Mouse (Mus musculus): ENCODE measurements at regions not wholly inside any gene's neighbourhood (a gene's known extent, or its start where the extent isn't known, plus 50 kb on each side); places are given as distances from the start of the nearest gene placed in this dataset.

- no peak for DNase-seq
These were observed 171.9 kb upstream of the Cd180 start for GRCm38 (mm10) chr13:102521427-102521826.

GRCm38 (mm10) chr13:102522080-102522479 lies 171.3 kb upstream of the Cd180 start:
- no peak for DNase-seq

- DNase-seq: no peak
These were observed 166.7 kb upstream of the Cd180 start for GRCm38 (mm10) chr13:102526621-102527140.

- peak; percentile 21 for DNase-seq
These were observed 159.6 kb upstream of the Cd180 start for GRCm38 (mm10) chr13:102533784-102534183.

- DNase-seq: no peak
These were observed 155.7 kb upstream of the Cd180 start for GRCm38 (mm10) chr13:102537424-102538242.

GRCm38 (mm10) chr13:102540436-102540835 lies 152.9 kb upstream of the Cd180 start:
- no peak for DNase-seq

- DNase-seq: no peak
These were observed 148.8 kb upstream of the Cd180 start for GRCm38 (mm10) chr13:102544359-102545165.

GRCm38 (mm10) chr13:102545845-102546615 lies 147.3 kb upstream of the Cd180 start:
- no peak for DNase-seq

GRCm38 (mm10) chr13:102548252-102548651 lies 145.1 kb upstream of the Cd180 start:
- no peak for DNase-seq

GRCm38 (mm10) chr13:102566846-102567572 lies 126.3 kb upstream of the Cd180 start:
- no peak for DNase-seq

- no peak for DNase-seq
These were observed 123.8 kb upstream of the Cd180 start for GRCm38 (mm10) chr13:102569580-102569979.

- DNase-seq: no peak
These were observed 123.1 kb upstream of the Cd180 start for GRCm38 (mm10) chr13:102570286-102570685.

- DNase-seq: peak; percentile 31
These were observed 120.0 kb upstream of the Cd180 start for GRCm38 (mm10) chr13:102573286-102573921.

- no peak for DNase-seq
These were observed 116.3 kb upstream of the Cd180 start for GRCm38 (mm10) chr13:102576871-102577662.

- peak; percentile 12 for DNase-seq
These were observed 114.5 kb upstream of the Cd180 start for GRCm38 (mm10) chr13:102578811-102579210.

GRCm38 (mm10) chr13:102579638-102580037 lies 113.7 kb upstream of the Cd180 start:
- no peak for DNase-seq

GRCm38 (mm10) chr13:102583984-102584645 lies 109.2 kb upstream of the Cd180 start:
- DNase-seq: no peak

GRCm38 (mm10) chr13:102586215-102586614 lies 107.1 kb upstream of the Cd180 start:
- peak; percentile 46 for DNase-seq

GRCm38 (mm10) chr13:102589680-102590435 lies 103.5 kb upstream of the Cd180 start:
- no peak for DNase-seq
